Mouse (Mus musculus) right cerebral cortex, adult 2 months (tissue): Measurements from ENCODE around the gene Atxn1.
A peak's percentile ranks its signal among the peaks of the same experiment; 100 is the strongest.

Experiments used
- DNase-seq, 2 experiments: peaks; one replicate each; pipeline ENCODE4 v3.0.0; 2021 to 2022; ENCODE audit warnings: low spot score in 2 of 2

Atxn1 gene

DNA sequence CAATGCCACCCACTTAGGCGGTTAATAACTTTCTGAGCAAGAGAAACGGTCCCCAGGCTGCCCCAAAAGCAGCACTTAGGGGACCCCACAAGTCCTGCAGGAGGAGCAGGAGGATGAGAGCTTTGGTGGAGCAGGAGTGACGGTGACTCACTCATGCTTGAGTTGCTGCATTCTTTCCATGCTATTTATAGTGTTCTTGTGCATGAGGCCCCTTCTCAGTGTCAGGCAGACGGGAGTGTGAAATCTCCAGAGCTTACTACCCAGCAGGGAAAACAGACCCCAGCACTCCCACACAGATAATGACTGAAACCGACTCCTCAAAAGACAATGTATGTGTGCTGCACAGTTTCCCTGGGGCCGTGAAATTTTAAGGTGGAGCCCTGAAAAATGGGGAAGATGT, 434.1 kb downstream of the Atxn1 start:
- DNase-seq = peak; percentile 60 to 66

DNA sequence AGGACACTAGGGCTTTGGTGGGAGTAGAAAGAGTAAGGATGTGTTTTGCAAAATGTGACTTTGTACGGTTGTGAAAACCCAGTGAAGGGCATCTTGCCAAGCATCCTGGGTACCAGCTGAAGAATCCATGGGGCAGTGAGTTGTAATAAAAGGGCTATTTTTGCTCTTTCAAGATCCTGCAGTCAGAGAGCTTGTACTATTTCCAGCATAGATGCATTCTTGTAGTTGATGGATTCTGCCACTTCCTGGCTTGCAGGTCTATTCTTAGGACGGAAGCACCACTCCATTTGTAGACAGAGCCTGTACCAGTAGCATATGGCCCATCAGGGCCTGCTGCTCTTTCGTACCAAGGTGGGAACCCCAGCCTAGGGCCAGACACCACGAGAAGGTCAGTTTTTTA, 436.0 kb downstream of the Atxn1 start:
- no peak for DNase-seq

GRCm38 (mm10) chr13:45527232-45527964, 437.4 kb downstream of the Atxn1 start:
- DNase-seq = no peak

GRCm38 (mm10) chr13:45526230-45526629, 438.6 kb downstream of the Atxn1 start:
- DNase-seq = no peak

DNA sequence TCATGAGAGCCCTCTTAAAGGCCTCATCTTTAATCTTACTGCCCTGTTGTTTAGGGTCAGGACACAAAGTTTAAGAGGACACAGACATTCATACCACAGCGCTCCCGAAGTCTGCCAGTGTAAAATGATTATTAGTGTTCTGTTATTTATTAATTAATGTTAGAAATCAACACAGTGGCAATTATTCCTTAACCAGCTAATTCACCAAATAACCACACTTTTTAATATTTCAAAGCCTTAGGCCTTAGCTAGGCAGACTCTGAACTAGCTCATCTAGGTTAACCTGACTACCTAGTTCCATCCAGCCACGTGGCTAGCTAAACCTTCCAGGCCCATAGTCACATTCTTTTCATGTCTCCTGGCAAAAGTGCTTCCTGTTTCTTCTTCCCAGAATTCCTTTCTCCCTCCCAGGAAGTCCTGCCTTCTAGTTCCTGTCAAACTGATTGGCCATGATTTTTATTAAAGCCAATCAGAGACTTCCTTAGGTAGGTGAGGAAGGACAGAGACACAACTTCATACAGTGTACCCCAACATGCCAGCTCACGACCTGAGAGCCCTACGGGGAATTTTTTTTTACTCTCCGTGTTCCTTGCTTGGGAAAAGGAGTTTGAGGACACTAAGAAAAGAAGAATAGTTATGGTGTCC, 439.9 kb downstream of the Atxn1 start:
- no peak for DNase-seq

DNA sequence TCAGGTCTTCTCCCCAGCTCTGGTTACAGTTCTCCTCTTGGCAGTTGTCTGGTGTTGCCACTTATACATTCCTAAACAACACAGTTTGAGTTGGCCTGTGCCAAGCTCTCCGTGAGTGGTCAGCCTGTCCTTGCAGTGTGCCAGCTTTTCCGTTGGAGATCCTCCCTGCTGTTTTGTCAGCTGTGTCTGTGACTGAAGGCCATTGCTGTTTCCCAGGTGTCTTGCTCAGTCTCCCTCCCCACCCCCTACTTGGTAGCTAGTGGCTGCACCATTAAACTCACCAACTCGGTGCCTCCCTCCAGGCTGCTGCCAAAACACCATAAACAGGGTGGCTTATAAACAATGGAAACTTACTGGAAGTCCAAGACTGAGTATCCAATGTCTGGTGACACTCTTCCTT, 440.5 kb downstream of the Atxn1 start:
- no peak for DNase-seq

DNA sequence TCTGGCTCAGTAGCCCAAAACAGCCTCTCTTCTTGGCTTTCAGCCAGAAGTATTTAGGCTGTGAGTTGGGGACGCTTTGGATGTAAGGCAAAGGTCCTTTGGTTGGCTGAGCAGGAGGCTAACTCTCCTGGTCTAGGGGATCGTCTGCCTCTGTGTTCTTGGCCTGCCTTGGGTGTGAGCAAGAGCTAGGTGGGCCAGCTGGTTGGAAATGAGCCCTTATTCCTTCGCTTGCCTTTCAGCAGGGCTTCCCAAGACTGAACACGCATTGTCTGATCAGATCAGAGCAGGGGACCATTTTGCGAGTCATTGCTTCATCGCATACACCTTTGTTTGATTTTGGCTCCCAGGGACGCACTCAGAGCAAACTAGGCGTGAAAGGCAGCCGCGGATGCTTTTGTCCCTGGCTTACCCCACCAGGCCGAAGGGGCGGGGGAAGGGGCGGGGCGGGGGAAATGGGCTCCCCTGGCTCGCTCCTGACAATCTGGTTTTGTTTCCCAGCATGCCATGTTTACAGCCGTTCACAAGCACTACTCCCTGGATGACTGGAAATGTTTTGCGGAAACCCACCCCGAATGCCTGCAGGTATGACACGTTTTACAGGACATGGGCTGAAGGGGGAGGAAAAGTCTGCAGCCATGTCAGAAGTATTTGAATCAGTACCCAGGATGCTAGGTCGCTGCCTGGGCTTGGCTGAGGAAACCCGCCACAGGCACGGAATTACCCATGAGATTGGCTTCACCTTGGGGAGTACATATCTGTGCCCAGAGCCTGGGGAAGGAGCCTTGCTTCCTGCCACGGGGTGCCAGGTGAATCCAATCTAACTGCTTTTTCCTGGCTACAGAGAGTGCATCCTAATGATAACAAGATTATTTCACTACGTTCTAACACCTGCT, 448.1 kb downstream of the Atxn1 start:
- DNase-seq = no peak

- DNase-seq = no peak
These were observed 449.9 kb downstream of the Atxn1 start for GRCm38 (mm10) chr13:45514832-45515422.

- no peak for DNase-seq
These were observed 450.7 kb downstream of the Atxn1 start for GRCm38 (mm10) chr13:45514115-45514514.

DNA sequence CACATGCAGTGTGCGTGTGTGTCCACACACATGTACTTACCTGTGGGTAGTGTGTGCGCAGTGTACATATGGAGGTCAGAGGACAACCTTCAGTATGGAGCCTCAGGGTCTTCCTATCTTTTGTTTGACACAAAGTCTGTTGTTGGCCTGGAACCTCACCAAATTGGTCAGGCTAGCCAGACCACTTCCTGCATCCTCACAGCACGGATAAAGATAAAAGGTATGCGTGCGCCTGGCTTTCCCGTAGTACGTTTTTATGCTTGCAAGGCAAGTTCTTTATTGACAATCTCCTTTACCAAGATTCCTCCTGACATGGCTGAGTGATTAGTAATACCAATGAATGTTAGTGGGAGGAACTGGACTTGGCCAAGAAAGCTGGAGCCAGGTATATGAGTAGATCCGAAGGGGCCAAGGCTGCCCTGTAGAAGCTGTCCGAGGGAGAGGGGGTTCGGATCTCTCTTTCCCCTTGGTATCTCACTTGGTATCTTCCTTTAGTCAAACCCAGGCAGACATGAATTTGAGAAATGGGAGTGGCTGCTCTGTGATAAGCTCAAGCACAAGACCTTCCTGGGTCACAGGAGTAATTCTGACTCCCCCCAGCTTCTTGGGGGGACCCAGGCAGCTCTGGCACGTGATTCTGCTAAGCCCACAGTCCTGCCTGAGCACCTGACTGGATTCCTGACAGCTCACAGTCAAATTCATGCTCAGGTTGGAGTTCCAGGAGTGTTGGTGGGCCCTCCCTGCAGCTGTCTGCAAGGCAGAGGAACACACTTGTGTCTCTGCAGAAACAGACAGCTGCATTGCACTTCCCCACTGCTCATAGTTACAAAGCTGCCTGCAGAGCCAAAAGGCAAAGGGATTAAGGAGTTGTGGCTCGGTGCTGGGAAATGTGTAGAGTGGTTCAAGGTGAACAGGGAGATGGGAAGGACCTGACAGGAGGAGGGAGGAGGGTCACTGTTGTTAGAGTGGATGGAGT, 451.5 kb downstream of the Atxn1 start:
- DNase-seq = no peak

GRCm38 (mm10) chr13:45512531-45512930, 452.3 kb downstream of the Atxn1 start:
- DNase-seq = no peak

DNA sequence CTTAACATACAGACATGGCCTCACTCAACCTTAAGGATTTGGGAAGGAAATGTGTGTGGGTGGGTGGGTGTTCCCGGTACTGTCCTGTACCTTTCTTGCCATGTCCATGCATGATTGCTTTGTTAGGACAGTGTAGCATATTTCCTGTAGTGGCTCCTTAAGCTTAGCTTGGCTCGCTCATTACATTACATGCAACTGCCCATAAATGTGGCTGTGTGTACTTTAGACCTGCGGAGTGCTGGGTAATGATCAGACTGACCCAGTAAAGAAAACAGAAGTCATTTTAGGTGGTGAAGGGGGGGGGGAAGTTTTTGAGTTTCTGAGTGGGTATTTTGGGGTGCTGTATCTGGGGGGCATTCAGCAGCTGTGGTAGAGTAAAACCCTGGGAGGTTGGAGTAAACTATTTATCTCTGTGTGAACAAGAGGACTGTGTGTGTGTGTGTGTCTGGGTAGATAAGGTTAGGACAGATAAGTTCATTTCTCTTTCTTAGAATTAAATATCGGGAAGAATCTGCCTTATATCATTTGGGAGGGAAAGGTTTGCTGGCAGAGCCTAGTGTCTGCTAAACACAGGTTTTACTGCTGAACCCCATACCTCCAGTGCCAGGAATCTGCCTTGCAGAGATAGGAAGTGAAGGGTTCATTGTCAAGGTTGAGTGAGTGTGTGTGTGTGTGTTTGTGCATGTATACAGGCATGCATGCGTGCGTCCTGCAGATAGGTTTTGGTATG, 452.9 kb downstream of the Atxn1 start:
- no peak for DNase-seq

DNA sequence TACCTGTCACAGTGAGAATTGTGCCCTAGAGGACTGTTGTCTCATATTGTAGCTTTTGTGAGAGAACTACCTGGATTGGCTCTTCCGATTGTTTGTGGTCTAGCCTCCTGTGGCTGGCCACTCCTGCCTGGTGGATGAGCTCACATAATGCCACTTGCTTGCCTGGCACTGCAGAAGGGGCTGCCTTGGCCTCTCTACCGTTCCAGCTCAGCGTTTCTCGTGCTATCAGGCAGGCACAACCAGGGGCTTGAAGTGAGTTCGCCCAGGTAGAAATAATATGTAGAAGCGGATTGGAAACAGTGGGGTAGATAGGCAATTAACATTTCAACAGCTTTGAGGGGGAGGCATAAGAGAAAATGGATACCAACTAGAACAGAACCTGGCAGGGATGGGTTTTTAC, 455.4 kb downstream of the Atxn1 start:
- DNase-seq = no peak

GRCm38 (mm10) chr13:45508495-45508894, 456.3 kb downstream of the Atxn1 start:
- peak; percentile 72 for DNase-seq

DNA sequence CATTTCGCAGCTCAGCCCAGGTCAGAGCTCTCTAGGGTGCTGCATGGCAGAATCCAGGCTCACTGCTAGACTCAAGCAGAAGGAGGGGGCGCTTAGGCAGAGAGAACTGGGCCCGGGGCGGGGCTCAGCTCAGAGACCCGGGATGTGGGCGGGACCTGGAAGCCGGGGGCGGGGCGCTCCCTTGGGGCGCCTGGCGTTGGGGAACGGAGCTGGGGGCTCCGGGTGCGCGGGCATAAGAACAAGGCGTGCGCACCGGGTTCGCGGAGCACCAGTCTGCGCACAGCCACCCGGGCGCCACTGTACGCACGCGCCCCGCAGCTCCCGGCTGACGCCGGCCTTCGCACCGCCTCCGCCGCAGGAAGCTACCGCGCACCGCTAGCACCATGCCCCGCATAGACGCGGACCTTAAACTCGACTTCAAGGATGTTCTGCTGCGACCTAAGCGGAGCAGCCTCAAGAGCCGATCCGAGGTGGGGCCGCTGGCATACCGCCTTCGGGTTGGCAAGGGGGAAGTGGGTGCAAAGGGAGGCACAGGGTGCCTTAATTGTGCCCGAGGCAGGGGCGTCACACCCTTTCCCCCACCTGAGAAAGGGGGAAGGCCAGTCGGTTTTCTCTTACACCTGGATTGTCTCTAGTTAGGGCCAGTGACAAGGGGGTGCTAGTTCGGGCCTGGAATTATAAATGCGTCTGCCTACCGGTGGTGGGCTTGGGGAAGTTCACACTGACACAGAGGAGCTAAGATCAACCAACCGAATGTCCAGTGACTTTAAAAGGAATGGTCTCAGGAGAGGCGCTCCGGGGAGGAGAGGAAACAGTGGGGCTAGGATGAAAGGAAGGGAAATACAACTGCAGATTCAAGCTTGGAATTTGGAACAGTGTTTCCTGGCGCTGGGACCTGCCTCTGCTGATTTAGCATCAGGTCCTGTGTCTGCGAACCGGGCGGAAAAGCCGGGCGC, 457.3 kb downstream of the Atxn1 start, which contains the start of gene Gmpr:
Gene Gmpr, plus strand, starts transcription at position 171 of the 956 bp plus-strand sequence.
- DNase-seq = peak; percentile 73 to 84

DNA sequence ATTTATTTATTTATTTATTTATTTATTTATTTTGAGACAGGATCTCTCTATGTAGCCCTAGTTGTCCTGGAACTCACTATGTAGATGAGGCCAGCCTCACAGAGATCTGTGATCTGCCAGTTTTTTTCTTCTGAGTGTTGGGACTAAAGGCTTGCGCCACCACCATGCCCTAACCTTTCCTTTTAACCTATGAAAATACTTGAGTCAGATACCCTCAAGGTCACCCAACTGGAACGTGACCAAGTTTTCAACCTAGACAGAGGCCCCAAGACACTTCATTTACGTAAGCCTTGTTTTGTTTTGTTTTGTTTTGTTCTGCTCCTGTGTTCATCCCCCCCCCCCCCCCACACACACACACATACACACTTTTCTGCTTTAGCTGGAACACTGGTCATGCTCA, 459.3 kb downstream of the Atxn1 start:
- DNase-seq = no peak

GRCm38 (mm10) chr13:45502791-45503190, 462.0 kb downstream of the Atxn1 start:
- no peak for DNase-seq

DNA sequence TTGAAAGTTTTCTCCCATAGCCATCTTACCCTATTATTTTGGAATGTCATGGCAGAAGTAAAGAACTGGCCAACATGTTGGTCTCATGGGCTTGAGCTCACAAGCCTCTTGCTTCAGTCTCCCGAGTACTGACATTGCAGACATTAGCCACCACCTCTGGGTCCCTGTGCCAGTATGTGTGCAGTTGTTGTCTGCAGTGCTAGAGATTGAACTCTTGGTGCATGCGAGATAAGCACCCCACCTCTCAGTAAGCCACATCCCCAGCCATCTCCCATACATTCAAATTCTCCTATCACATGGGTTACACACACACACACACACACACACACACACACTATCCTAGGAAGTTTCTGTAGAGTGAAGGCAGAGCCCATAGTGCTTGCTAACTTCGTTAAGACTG, 464.9 kb downstream of the Atxn1 start:
- DNase-seq = no peak
